ENCODE assay signal across 18 mouse cellular contexts in the genomic region with DNA sequence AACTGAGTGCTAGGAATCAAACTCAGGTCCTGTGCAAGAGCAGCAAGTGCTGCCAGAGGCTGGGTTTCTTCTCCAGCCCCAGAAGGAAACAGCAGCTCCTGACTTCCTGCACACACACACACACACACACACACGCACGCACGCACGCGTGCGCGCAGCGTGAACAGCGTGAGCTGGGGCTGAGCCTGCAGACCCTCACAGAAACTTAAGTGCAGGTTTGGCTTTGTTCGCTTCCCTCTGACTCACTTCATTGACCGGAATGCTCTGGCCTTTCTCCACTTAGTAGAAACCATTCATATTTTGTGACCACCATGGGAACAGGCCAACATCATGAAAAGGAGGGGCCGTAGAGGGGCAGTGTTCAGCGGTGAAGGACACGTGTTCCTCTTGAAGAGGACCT. TPM values are rescaled to one million over a fixed set of nuclear protein-coding genes. Genes with fewer than 3 reads are reported as not detected.
DNase-seq lines count a peak whose midpoint lies in the region; ATAC-seq lines count a peak whose summit lies in the region.
"Had no signal": no experiment of that assay in that cellular context is flagged by ENCODE, and none has a peak within 500 bp of the region (broad histone marks: within the 10 kb centered on the region; RNA-seq: fewer than 3 reads in every experiment).

No protein-coding gene starts in this region.

- no peaks in the 10 kb centered on the region for H3K9me3 ChIP-seq in heart, embryonic 10.5 days
- H3K9me3 ChIP-seq in limb, embryonic 15.5 days = no peaks in the 10 kb centered on the region
- H3K9me3 ChIP-seq: stomach, embryonic 15.5 days had no signal

- 92% methylated on average over 14 of the region's 14 CpGs for WGBS in heart, embryonic 10.5 days
- WGBS in limb, embryonic 15.5 days = 73% methylated on average over 14 of the region's 14 CpGs

- H3K4me1 ChIP-seq in heart, embryonic 10.5 days = peaks cover 36% of the 10 kb centered on the region
- peaks cover 29% of the 10 kb centered on the region for H3K4me1 ChIP-seq in limb, embryonic 15.5 days

- intact Hi-C loops in heart, postnatal 14 days (cut with DNase I) = no loop called here
- intact Hi-C loops in left cerebral cortex, postnatal 4 days (cut with DNase I) = no loop called here

- 0 out of 2 replicates have a peak overlapping the region, but pooled peaks have one; percentile 47 for H3K27ac ChIP-seq in heart, embryonic 10.5 days
- 0 out of 2 replicates have a peak overlapping the region, but pooled peaks have one; percentile 13 for H3K27ac ChIP-seq in limb, embryonic 15.5 days
- H3K27ac ChIP-seq: heart, adult 2 months; stomach, embryonic 15.5 days had no signal

- no peak for DNase-seq in heart, embryonic 10.5 days (ENCODE audit: low spot score)
- no peak for DNase-seq in heart, postnatal 14 days
- peak; percentile 45 for DNase-seq in thymus, postnatal 0 days (ENCODE audit: low spot score)
- no peak for DNase-seq in thymus, postnatal 25 days
- DNase-seq in urinary bladder, postnatal 14 days (ENCODE audit: low spot score) = no peak
- no peak for DNase-seq in left cerebral cortex, postnatal 4 days
- no peak for DNase-seq in heart, postnatal 4 days
- DNase-seq: cerebellum, adult 8-10 months; heart, adult 2 months; heart, postnatal 36 days; kidney, postnatal 10 days; lung, postnatal 10 days; midbrain, embryonic 14.5 days had no signal

- H3K4me2 ChIP-seq in limb, embryonic 15.5 days = no peak overlapping the region
- H3K4me2 ChIP-seq: stomach, embryonic 15.5 days had no signal

- no peak overlapping the region for H3K4me3 ChIP-seq in heart, embryonic 10.5 days
- H3K4me3 ChIP-seq in limb, embryonic 15.5 days = no peak overlapping the region
- H3K4me3 ChIP-seq: heart, adult 2 months; stomach, embryonic 15.5 days had no signal

- 0 out of 2 replicates have a peak, but pooled peaks have one; percentile 21 for ATAC-seq in limb, embryonic 15.5 days (ENCODE audit: insufficient number of reproducible peaks, low FRiP score, low TSS enrichment, low read depth)
- ATAC-seq: forebrain, embryonic 16.5 days; Patski had no signal

- H3K36me3 ChIP-seq in heart, embryonic 10.5 days = no peaks in the 10 kb centered on the region
- H3K36me3 ChIP-seq in limb, embryonic 15.5 days = no peaks in the 10 kb centered on the region
- H3K36me3 ChIP-seq: stomach, embryonic 15.5 days had no signal

- H3K9ac ChIP-seq in limb, embryonic 15.5 days = no peak overlapping the region
- H3K9ac ChIP-seq: stomach, embryonic 15.5 days had no signal

- H3K27me3 ChIP-seq in heart, embryonic 10.5 days (ENCODE audit: insufficient read depth, poor library complexity, severe bottlenecking) = 0 out of 2 replicates have a peak, but pooled peaks cover 7% of the 10 kb centered on the region
- no peaks in the 10 kb centered on the region for H3K27me3 ChIP-seq in limb, embryonic 15.5 days
- H3K27me3 ChIP-seq: Patski; stomach, embryonic 15.5 days had no signal

RNA-seq across cellular contexts. Expression of gene Foxj1, which starts 33.9 kb away (rescaled TPM):
- polyA plus RNA-seq in heart, embryonic 10.5 days (2016; fragmentation: Nextera tagmentation; extraction: Ambion mirVana) = 0.31 and 0.74 TPM in 2 replicates
- 1 to 10 TPM in 1 of 2 experiments, under 1 TPM in 1; 0.07 to 1.5 TPM for total RNA-seq in heart, postnatal 14 days (2021)
- polyA plus RNA-seq in thymus, postnatal 0 days (2015; fragmentation: Nextera tagmentation; extraction: Ambion mirVana) = 1.3 and 1.5 TPM in 2 replicates
- 0.15 and 0.19 TPM in 2 replicates for polyA plus RNA-seq in limb, embryonic 15.5 days (2015; fragmentation: Nextera tagmentation; extraction: Ambion mirVana)
- 1 to 10 TPM; 6.6 to 9.3 TPM for total RNA-seq in left cerebral cortex, postnatal 4 days (2021)
- under 1 TPM in 1 of 2 experiments, not detected in 1; 0.23 TPM for total RNA-seq in heart, postnatal 4 days (2021)
- total RNA-seq: gastrocnemius, adult 8-10 months; heart, adult 2 months; heart, postnatal 36 days had no signal

RNA-seq across cellular contexts. Expression of gene Rnf157, which starts 43.8 kb away (rescaled TPM):
- polyA plus RNA-seq in heart, embryonic 10.5 days (2016; fragmentation: Nextera tagmentation; extraction: Ambion mirVana) = 7.3 and 8.5 TPM in 2 replicates
- 1 to 10 TPM; 5.8 to 8.8 TPM for total RNA-seq in heart, postnatal 14 days (2021)
- polyA plus RNA-seq in thymus, postnatal 0 days (2015; fragmentation: Nextera tagmentation; extraction: Ambion mirVana) = 52.3 and 56.7 TPM in 2 replicates
- polyA plus RNA-seq in limb, embryonic 15.5 days (2015; fragmentation: Nextera tagmentation; extraction: Ambion mirVana) = 9.9 and 12.3 TPM in 2 replicates
- total RNA-seq in left cerebral cortex, postnatal 4 days (2021) = 100 to 1,000 TPM; 187 to 192 TPM
- total RNA-seq in heart, postnatal 4 days (2021) = 10 to 100 TPM; 11.9 to 12.4 TPM

Comparison
In these comparisons a context has a peak if more than half of its experiments do, and no peak if none do; other contexts are left out.
1. RNA of gene Rnf157, which starts 43.8 kb away (total RNA-seq): 187 to 192 TPM in left cerebral cortex, postnatal 4 days; 11.9 to 12.4 TPM in heart, postnatal 4 days and 5.8 to 8.8 TPM in heart, postnatal 14 days; every median in the first group is over 10 times any median in the second.